Mouse (Mus musculus) cerebellum, postnatal 14 days (tissue): ENCODE results near the gene Zfp607b.
A peak's percentile ranks its signal among the peaks of the same experiment; 100 is the strongest.

Source experiments
- DNase-seq, 2 experiments: peaks; one replicate each; pipeline ENCODE4 v3.0.0; 2021; ENCODE audit warnings: mixed read lengths in 2 of 2

Zfp607b gene

GRCm38 (mm10) chr7:27685681-27686080, 3.5 kb upstream of the Zfp607b start:
- DNase-seq: no peak

- no peak for DNase-seq
Measured at GRCm38 (mm10) chr7:27687043-27687442, 2.1 kb upstream of the Zfp607b start.

GRCm38 (mm10) chr7:27687836-27688235, 1.3 kb upstream of the Zfp607b start:
- DNase-seq: no peak

GRCm38 (mm10) chr7:27688246-27688788, 823 bp upstream of the Zfp607b start:
- DNase-seq: peak in 1 of 2 experiments; percentile 11

- peak; percentile 56 to 69 for DNase-seq
Measured at GRCm38 (mm10) chr7:27691076-27691475, 1.9 kb downstream of the Zfp607b start.

GRCm38 (mm10) chr7:27696711-27697110, 7.6 kb downstream of the Zfp607b start:
- no peak for DNase-seq

GRCm38 (mm10) chr7:27710402-27710801, 21.3 kb downstream of the Zfp607b start:
- no peak for DNase-seq

GRCm38 (mm10) chr7:27721951-27722350, 32.8 kb downstream of the Zfp607b start:
- DNase-seq: no peak

GRCm38 (mm10) chr7:27725566-27726538, 36.7 kb downstream of the Zfp607b start:
- DNase-seq: peak; percentile 68 to 75

GRCm38 (mm10) chr7:27727471-27727870, 38.3 kb downstream of the Zfp607b start:
- no peak for DNase-seq

- peak; percentile 90 to 92 for DNase-seq
Measured at GRCm38 (mm10) chr7:27731281-27731883, 42.2 kb downstream of the Zfp607b start, which contains the start of gene Zfp60. TSS of gene Zfp60 (plus strand) at chr7:27731389.

- peak; percentile 26 to 29 for DNase-seq
Measured at GRCm38 (mm10) chr7:27731946-27732345, 42.8 kb downstream of the Zfp607b start.

GRCm38 (mm10) chr7:27732508-27732907, 43.4 kb downstream of the Zfp607b start:
- DNase-seq: no peak

GRCm38 (mm10) chr7:27735457-27735856, 46.3 kb downstream of the Zfp607b start:
- no peak for DNase-seq
